Mouse (Mus musculus) cerebellum, adult 8-10 months (tissue): ENCODE data around the gene Rara.
"Not testable (repeated sequence)": the region's sequence is repeated elsewhere in the genome, so short reads cannot be mapped to it uniquely, and the experiment has no call there.

Source experiments
- DNase-seq: peaks from one replicate; pipeline ENCODE4 v3.0.0; 2022

Gene Rara

GRCm38 (mm10) chr11:98927438-98928076 is at the start of gene Rara:
Gene Rara, plus strand, starts transcription at chr11:98927818.
- DNase-seq, result peak; percentile 65

GRCm38 (mm10) chr11:98887703-98888102 is 39.9 kb upstream of the Rara start:
- DNase-seq, result no peak

- no peak for DNase-seq
Measured at GRCm38 (mm10) chr11:98889077-98889476, 38.5 kb upstream of the Rara start.

GRCm38 (mm10) chr11:98889977-98890376 is 37.6 kb upstream of the Rara start:
- no peak for DNase-seq

- no peak for DNase-seq
Measured at GRCm38 (mm10) chr11:98892426-98892825, 35.2 kb upstream of the Rara start.

GRCm38 (mm10) chr11:98900529-98901125 is 27.0 kb upstream of the Rara start:
- DNase-seq, result no peak

- DNase-seq, result no peak
Measured at GRCm38 (mm10) chr11:98902621-98903245, 24.9 kb upstream of the Rara start.

- DNase-seq, result no peak
Measured at GRCm38 (mm10) chr11:98904577-98904976, 23.0 kb upstream of the Rara start.

GRCm38 (mm10) chr11:98905033-98905432 is 22.6 kb upstream of the Rara start:
- DNase-seq, result no peak

- DNase-seq, result no peak
Measured at GRCm38 (mm10) chr11:98905583-98905982, 22.0 kb upstream of the Rara start.

GRCm38 (mm10) chr11:98907063-98907436 is 20.6 kb upstream of the Rara start:
- no peak for DNase-seq

- peak; percentile 86 for DNase-seq
Measured at GRCm38 (mm10) chr11:98907437-98908173, 20.0 kb upstream of the Rara start, which contains the start of gene Cdc6. Gene Cdc6, plus strand, starts transcription at chr11:98907801.

GRCm38 (mm10) chr11:98909654-98910053 is 18.0 kb upstream of the Rara start:
- peak; percentile 57 for DNase-seq

- no peak for DNase-seq
Measured at GRCm38 (mm10) chr11:98910415-98910814, 17.2 kb upstream of the Rara start.

GRCm38 (mm10) chr11:98911498-98911897 is 16.1 kb upstream of the Rara start:
- no peak for DNase-seq

- DNase-seq, result no peak
Measured at GRCm38 (mm10) chr11:98914196-98914595, 13.4 kb upstream of the Rara start.

- DNase-seq, result not testable (repeated sequence)
Measured at GRCm38 (mm10) chr11:98916376-98916775, 11.2 kb upstream of the Rara start.

- no peak for DNase-seq
Measured at GRCm38 (mm10) chr11:98917428-98918005, 10.1 kb upstream of the Rara start.

- DNase-seq, result no peak
Measured at GRCm38 (mm10) chr11:98918231-98918630, 9.4 kb upstream of the Rara start.

GRCm38 (mm10) chr11:98919009-98919408 is 8.6 kb upstream of the Rara start:
- DNase-seq, result no peak

GRCm38 (mm10) chr11:98921813-98922212 is 5.8 kb upstream of the Rara start:
- not testable (repeated sequence) for DNase-seq

- DNase-seq, result peak; percentile 71
Measured at GRCm38 (mm10) chr11:98922307-98922706, 5.3 kb upstream of the Rara start.
